Mouse (Mus musculus) liver, embryonic 14.5 days (tissue): ENCODE measurements around the gene Maml3.

Experiments
- CTCF ChIP-seq: IDR thresholded peaks from 2 replicates; pipeline ENCODE4 v1.5.1; 2016; ENCODE audit warnings: antibody characterized with exemption, low read depth, control low read depth
- EP300 ChIP-seq: IDR thresholded peaks from 2 replicates; pipeline ENCODE4 v1.6.1; 2016; ENCODE audit warnings: antibody characterized with exemption, low read depth

DNA sequence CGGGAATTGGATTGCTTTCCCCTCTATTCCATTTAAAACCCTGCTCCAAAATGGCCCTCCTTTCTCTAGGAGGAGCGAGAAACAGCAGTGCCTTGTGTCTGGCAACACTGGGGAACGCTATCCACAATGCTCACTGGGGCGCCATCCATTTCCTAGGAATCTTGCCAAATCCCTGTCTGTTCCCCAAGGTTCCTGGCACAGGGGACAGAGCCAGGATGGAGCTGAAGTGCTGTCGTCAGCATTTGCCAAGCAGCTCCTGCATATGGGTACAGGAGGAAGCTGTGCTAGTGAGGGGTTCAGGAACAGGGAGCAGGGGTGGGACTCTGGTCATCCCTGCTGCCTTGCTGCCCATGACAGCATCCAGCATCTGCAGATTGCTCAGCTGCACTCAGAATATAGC is 215.1 kb downstream of the Maml3 start:
- no peak for TF ChIP-seq CTCF
- no peak for TF ChIP-seq EP300
